Comparison of ENCODE assay signal across 10 mouse cellular contexts in the genomic region with DNA sequence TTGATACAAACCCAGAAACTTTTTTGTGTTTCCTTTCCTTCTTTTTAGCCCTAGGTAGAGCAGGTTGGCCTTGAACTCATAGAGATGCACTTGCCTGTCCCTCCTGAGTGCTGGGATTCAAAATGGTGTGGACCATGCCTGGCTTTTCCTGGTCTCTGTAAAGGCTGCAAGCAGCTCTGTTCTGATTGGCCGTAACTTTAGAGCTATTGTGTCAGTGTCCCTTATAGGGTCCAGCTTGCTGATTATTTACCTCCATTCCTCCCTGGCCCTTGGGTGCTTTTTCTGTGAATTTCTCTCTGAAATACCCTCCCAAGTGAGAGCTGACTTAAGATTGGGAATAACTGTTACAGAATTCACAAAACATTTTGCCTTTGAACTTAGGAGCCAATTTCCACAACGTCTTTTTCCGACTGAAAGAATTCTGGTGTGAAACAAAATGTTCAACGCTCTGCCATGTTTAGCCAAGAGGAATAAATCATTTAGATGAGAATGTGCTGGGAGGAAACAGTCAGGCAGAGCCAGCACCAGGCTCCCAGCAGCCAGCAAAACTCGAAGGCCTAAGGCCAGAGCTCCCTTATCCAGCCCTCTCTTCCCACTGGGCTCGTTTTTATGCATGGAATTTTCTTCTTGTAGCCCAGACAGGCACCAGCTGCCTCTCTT.
A peak's percentile ranks its signal among the peaks of the same experiment; 100 is the strongest.
DNase-seq lines count a peak whose midpoint lies in the region; ATAC-seq lines count a peak whose summit lies in the region.
"Had no signal": no experiment of that assay in that cellular context is flagged by ENCODE, and none has a peak within 500 bp of the region (broad histone marks: within the 10 kb centered on the region; RNA-seq: fewer than 3 reads in every experiment).

No protein-coding gene starts in this region.

- intact Hi-C loops in heart, postnatal 10 days (cut with DNase I) = no loop called here

- H3K9ac ChIP-seq in lung, embryonic 16.5 days (ENCODE audit: low read length) = no peak overlapping the region

- H3K27ac ChIP-seq in lung, embryonic 16.5 days (ENCODE audit: low read length) = peak overlapping the region; percentile 73

- no peak overlapping the region for H3K4me3 ChIP-seq in lung, embryonic 16.5 days (ENCODE audit: low read length)

- ATAC-seq in lung, embryonic 16.5 days (ENCODE audit: low read depth) = peak; percentile 91
- no peak for ATAC-seq in megakaryocyte-erythroid progenitor cell, adult 5-6 weeks (replicated peaks; ENCODE audit: low FRiP score, low TSS enrichment, poor library complexity, severe bottlenecking)

- no peaks in the 10 kb centered on the region for H3K27me3 ChIP-seq in lung, embryonic 16.5 days (ENCODE audit: control insufficient read depth, insufficient read depth, low read depth, low read length)

- 38% methylated on average over 6 of the region's 6 CpGs for WGBS in lung, embryonic 16.5 days

- H3K9me3 ChIP-seq in lung, embryonic 16.5 days (ENCODE audit: control insufficient read depth, low read length) = no peaks in the 10 kb centered on the region

- no peaks in the 10 kb centered on the region for H3K36me3 ChIP-seq in lung, embryonic 16.5 days (ENCODE audit: control insufficient read depth, insufficient read depth, low read length)

- H3K4me2 ChIP-seq in lung, embryonic 16.5 days (ENCODE audit: low read depth, low read length) = no peak overlapping the region

- peaks cover 3% of the 10 kb centered on the region; the same call in 1 of the 2 replicates for H3K4me1 ChIP-seq in lung, embryonic 16.5 days (replicated peaks; ENCODE audit: control insufficient read depth, insufficient read depth, low read length)

- peak; percentile 25 to 37 for DNase-seq in heart, postnatal 10 days
- no peak for DNase-seq in heart, adult 8-10 months (ENCODE audit: low spot score)
- DNase-seq in adipocyte (ENCODE audit: low spot score) = peak; percentile 13
- peak; percentile 32 for DNase-seq in kidney, adult 11 months
- no peak for DNase-seq in embryo, embryonic 11 days
- no peak for DNase-seq in layer of hippocampus, postnatal 36 days
- DNase-seq: cerebellum, adult 11 months; thymus, postnatal 14 days had no signal

Comparison
In these comparisons a context has a peak if more than half of its experiments do, and no peak if none do; other contexts are left out.
1. DNase-seq: peak in heart, postnatal 10 days (2 of 2), adipocyte (single experiment) and kidney, adult 11 months (single experiment); none in heart, adult 8-10 months (single experiment), embryo, embryonic 11 days (single experiment) and layer of hippocampus, postnatal 36 days (0 of 2).